Mouse (Mus musculus) liver, adult (tissue): ENCODE measurements around the gene Plekhb2.
A peak's percentile ranks its signal among the peaks of the same experiment; 100 is the strongest.

Experiments used
- GATA4 ChIP-seq: IDR thresholded peaks from 2 replicates; pipeline ENCODE4 v1.6.1; 2014; ENCODE audit warnings: mild to moderate bottlenecking, low read length; ENCODE audit not compliant: insufficient replicate concordance

The Plekhb2 gene

GRCm38 (mm10) chr1:34849745-34850342 lies at the start of gene Plekhb2:
Gene Plekhb2, plus strand, starts transcription at chr1:34849976.
- peak; percentile 12; the same call in 1 of the 2 replicates for TF ChIP-seq GATA4

- TF ChIP-seq GATA4: no peak; the same call in 1 of the 2 replicates
Measured at GRCm38 (mm10) chr1:34801616-34802289, 48.0 kb upstream of the Plekhb2 start.

GRCm38 (mm10) chr1:34802290-34802642 lies 47.5 kb upstream of the Plekhb2 start:
- no peak for TF ChIP-seq GATA4

- TF ChIP-seq GATA4: no peak
Measured at GRCm38 (mm10) chr1:34804863-34805262, 44.9 kb upstream of the Plekhb2 start.

GRCm38 (mm10) chr1:34805931-34806520 lies 43.8 kb upstream of the Plekhb2 start:
- no peak for TF ChIP-seq GATA4

GRCm38 (mm10) chr1:34808445-34808844 lies 41.3 kb upstream of the Plekhb2 start:
- TF ChIP-seq GATA4: no peak

GRCm38 (mm10) chr1:34810293-34810692 lies 39.5 kb upstream of the Plekhb2 start:
- TF ChIP-seq GATA4: no peak

- no peak for TF ChIP-seq GATA4
Measured at GRCm38 (mm10) chr1:34811035-34811434, 38.7 kb upstream of the Plekhb2 start.

- no peak for TF ChIP-seq GATA4
Measured at GRCm38 (mm10) chr1:34811581-34811980, 38.2 kb upstream of the Plekhb2 start.

- TF ChIP-seq GATA4: no peak
Measured at GRCm38 (mm10) chr1:34812407-34813247, 37.1 kb upstream of the Plekhb2 start.

GRCm38 (mm10) chr1:34815843-34816242 lies 33.9 kb upstream of the Plekhb2 start:
- no peak for TF ChIP-seq GATA4

- TF ChIP-seq GATA4: no peak
Measured at GRCm38 (mm10) chr1:34819225-34819910, 30.4 kb upstream of the Plekhb2 start.

- TF ChIP-seq GATA4: no peak
Measured at GRCm38 (mm10) chr1:34821411-34821810, 28.4 kb upstream of the Plekhb2 start.

- no peak for TF ChIP-seq GATA4
Measured at GRCm38 (mm10) chr1:34822003-34822402, 27.8 kb upstream of the Plekhb2 start.

- TF ChIP-seq GATA4: no peak
Measured at GRCm38 (mm10) chr1:34822746-34823145, 27.0 kb upstream of the Plekhb2 start.
